Mouse (Mus musculus) embryonic facial prominence, embryonic 13.5 days (tissue): ENCODE results near the gene Enc1. TPM values are rescaled to one million over a fixed set of nuclear protein-coding genes. Genes with fewer than 3 reads are reported as not detected.

Source experiments
- ATAC-seq: fragments of 200-750 bp; cut with Nextera tagmentation; 2 replicates; pipeline ENCODE4 v1.8.0; 2017; ENCODE audit warnings: low read depth; ENCODE audit not compliant: insufficient number of reproducible peaks, insufficient read depth, low FRiP score, low TSS enrichment
- H3K27ac ChIP-seq: fragments of 300-500 bp; sonication (generic); 2 replicates; pipeline ENCODE4 v1.5.1; 2015; ENCODE audit warnings: moderate library complexity, mild to moderate bottlenecking, inconsistent platforms
- H3K27me3 ChIP-seq: fragments of 300-500 bp; sonication (generic); 2 replicates; pipeline ENCODE4 v1.6.1; 2015; ENCODE audit warnings: mild to moderate bottlenecking, inconsistent platforms
- H3K36me3 ChIP-seq: fragments of 300-500 bp; sonication (generic); 2 replicates; pipeline ENCODE4 v1.6.1; 2015; ENCODE audit warnings: mild to moderate bottlenecking, inconsistent platforms
- H3K4me1 ChIP-seq: fragments of 300-500 bp; sonication (generic); 2 replicates; pipeline ENCODE4 v1.6.1; 2015; ENCODE audit warnings: inconsistent platforms
- H3K4me2 ChIP-seq: fragments of 300-500 bp; sonication (generic); 2 replicates; pipeline ENCODE4 v1.6.1; 2015; ENCODE audit warnings: moderate library complexity, mild to moderate bottlenecking, inconsistent platforms
- H3K4me3 ChIP-seq: fragments of 300-500 bp; sonication (generic); 2 replicates; pipeline ENCODE4 v1.5.1; 2015; ENCODE audit warnings: mild to moderate bottlenecking, inconsistent platforms
- H3K9ac ChIP-seq: fragments of 300-500 bp; sonication (generic); 2 replicates; pipeline ENCODE4 v1.6.1; 2015; ENCODE audit warnings: mild to moderate bottlenecking, inconsistent platforms
- H3K9me3 ChIP-seq: fragments of 300-500 bp; sonication (generic); 2 replicates; pipeline ENCODE4 v1.6.1; 2016; ENCODE audit warnings: inconsistent platforms
- WGBS: fragments of 180-500 bp; shearing (Covaris S2); methylation state at CpG from one replicate; pipeline ENCODE4 v1.1.7; 2015; ENCODE audit warnings: mixed read lengths; 5-methylcytosine and 5-hydroxymethylcytosine counted together
- polyA plus RNA-seq: library from polyadenylated mRNA; unstranded; fragments of >200 nt; fragmentation: Nextera tagmentation; extraction: Ambion mirVana; gene quantifications from 2 replicates; pipeline ENCODE4 v1.2.1, GENCODE M21; 2015

Enc1 gene
- polyA plus RNA-seq, 1 experiment from 2014 or later = 7.0 TPM

GRCm38 (mm10) chr13:97230101-97230500, 10.8 kb upstream of the Enc1 start:
- 55% methylated on average over 3 of the region's 3 CpGs for WGBS
- H3K36me3 ChIP-seq = no peaks in the 10 kb centered on the region
- H3K9ac ChIP-seq = no peak overlapping the region
- H3K27ac ChIP-seq = no peak overlapping the region
- no peak for ATAC-seq
- no peak overlapping the region for H3K4me3 ChIP-seq
- H3K4me1 ChIP-seq = peaks cover 14% of the 10 kb centered on the region
- H3K9me3 ChIP-seq = peaks cover 4% of the 10 kb centered on the region; the same call in 1 of the 2 replicates
- H3K27me3 ChIP-seq = no peaks in the 10 kb centered on the region
- H3K4me2 ChIP-seq = no peak overlapping the region

GRCm38 (mm10) chr13:97233092-97233491, 7.8 kb upstream of the Enc1 start:
- no peak for ATAC-seq
- Histone ChIP-seq H3K27me3 (no peaks in the 10 kb centered on the region), H3K4me1 (peaks cover 13% of the 10 kb centered on the region), H3K27ac (no peak overlapping the region), H3K4me3 (no peak overlapping the region), H3K9me3 (no peaks in the 10 kb centered on the region), H3K4me2 (no peak overlapping the region), H3K9ac (no peak overlapping the region), H3K36me3 (no peaks in the 10 kb centered on the region)
- 77% methylated on average over 2 of the region's 2 CpGs for WGBS

- H3K4me2 ChIP-seq = peak overlapping the region; percentile 64
- H3K9me3 ChIP-seq = no peaks in the 10 kb centered on the region
- no peak overlapping the region for H3K27ac ChIP-seq
- peak overlapping the region; percentile 62; the same call in 1 of the 2 replicates for H3K9ac ChIP-seq
- H3K36me3 ChIP-seq = no peaks in the 10 kb centered on the region
- peak overlapping the region; percentile 39 for H3K4me3 ChIP-seq
- WGBS = 13% methylated on average over 17 of the region's 17 CpGs
- no peak for ATAC-seq
- no peaks in the 10 kb centered on the region for H3K27me3 ChIP-seq
- peaks cover 25% of the 10 kb centered on the region for H3K4me1 ChIP-seq
These were observed 6.0 kb upstream of the Enc1 start for GRCm38 (mm10) chr13:97234785-97235417.

- no peak overlapping the region for H3K27ac ChIP-seq
- no peaks in the 10 kb centered on the region for H3K9me3 ChIP-seq
- ATAC-seq = no peak
- H3K4me2 ChIP-seq = no peak overlapping the region
- no peak overlapping the region for H3K9ac ChIP-seq
- WGBS = 45% methylated on average over 6 of the region's 6 CpGs
- H3K27me3 ChIP-seq = no peaks in the 10 kb centered on the region
- H3K4me1 ChIP-seq = peaks cover 29% of the 10 kb centered on the region
- no peak overlapping the region for H3K4me3 ChIP-seq
- H3K36me3 ChIP-seq = no peaks in the 10 kb centered on the region
These were observed 5.0 kb upstream of the Enc1 start for GRCm38 (mm10) chr13:97235911-97236310.

- peaks cover 39% of the 10 kb centered on the region for H3K4me1 ChIP-seq
- 48% methylated on average over 3 of the region's 3 CpGs for WGBS
These were observed 3.2 kb upstream of the Enc1 start for GRCm38 (mm10) chr13:97237700-97238099.

GRCm38 (mm10) chr13:97238181-97238981, 2.5 kb upstream of the Enc1 start:
- H3K9me3 ChIP-seq = no peaks in the 10 kb centered on the region
- 59% methylated on average over 16 of the region's 16 CpGs for WGBS
- H3K27ac ChIP-seq = peak overlapping the region; percentile 98
- no peak for ATAC-seq
- H3K36me3 ChIP-seq = no peaks in the 10 kb centered on the region
- no peak overlapping the region for H3K4me2 ChIP-seq
- no peak overlapping the region for H3K4me3 ChIP-seq
- no peak overlapping the region for H3K9ac ChIP-seq
- H3K4me1 ChIP-seq = peaks cover 45% of the 10 kb centered on the region
- no peaks in the 10 kb centered on the region for H3K27me3 ChIP-seq

More at GRCm38 (mm10) chr13:97237700-97238099, 3.2 kb upstream of the Enc1 start:
- ATAC-seq = no peak
- Histone ChIP-seq H3K36me3 (no peaks in the 10 kb centered on the region), H3K4me3 (no peak overlapping the region), H3K4me2 (no peak overlapping the region), H3K9ac (no peak overlapping the region), H3K27me3 (no peaks in the 10 kb centered on the region), H3K27ac (no peak overlapping the region), H3K9me3 (no peaks in the 10 kb centered on the region)

- 4% methylated on average over 23 of the region's 23 CpGs for whole genome bisulfite sequencing
- no peaks in the 10 kb centered on the region for H3K9me3 ChIP-seq
- H3K9ac ChIP-seq = no peak overlapping the region
- H3K4me1 ChIP-seq = peaks cover 51% of the 10 kb centered on the region
- peak overlapping the region; percentile 91 for H3K4me2 ChIP-seq
- H3K27me3 ChIP-seq = no peaks in the 10 kb centered on the region
- ATAC-seq = no peak
- H3K27ac ChIP-seq = peak overlapping the region; percentile 98
- H3K4me3 ChIP-seq = 0 out of 2 replicates have a peak overlapping the region, but pooled peaks have one; percentile 6
- no peaks in the 10 kb centered on the region for H3K36me3 ChIP-seq
These were observed 1.3 kb upstream of the Enc1 start for GRCm38 (mm10) chr13:97239343-97240180.

- H3K36me3 ChIP-seq = peaks cover 6% of the 10 kb centered on the region
- peaks cover 55% of the 10 kb centered on the region for H3K4me1 ChIP-seq
- H3K4me3 ChIP-seq = peak overlapping the region; percentile 90
- peak overlapping the region; percentile 98 for H3K27ac ChIP-seq
- H3K9me3 ChIP-seq = no peaks in the 10 kb centered on the region
- peak overlapping the region; percentile 91 for H3K4me2 ChIP-seq
- under 1% methylated on average over 33 of the region's 36 CpGs for WGBS
- no peaks in the 10 kb centered on the region for H3K27me3 ChIP-seq
- H3K9ac ChIP-seq = peak overlapping the region; percentile 93
- peak; percentile 80 for ATAC-seq
These were observed 483 bp upstream of the Enc1 start for GRCm38 (mm10) chr13:97240279-97240964.

- Histone ChIP-seq H3K4me1 (peaks cover 57% of the 10 kb centered on the region), H3K9me3 (no peaks in the 10 kb centered on the region), H3K4me2 (peak overlapping the region; percentile 91), H3K27ac (peak overlapping the region; percentile 98), H3K27me3 (no peaks in the 10 kb centered on the region), H3K9ac (peak overlapping the region; percentile 93), H3K4me3 (peak overlapping the region; percentile 90), H3K36me3 (peaks cover 20% of the 10 kb centered on the region)
- WGBS = under 1% methylated on average over 20 of the region's 20 CpGs
- ATAC-seq = no peak
These were observed 929 bp downstream of the Enc1 start for GRCm38 (mm10) chr13:97241787-97242280.

- Histone ChIP-seq H3K27ac (peak overlapping the region; percentile 60; the same call in 1 of the 2 replicates), H3K4me1 (peaks cover 63% of the 10 kb centered on the region)
- 3% methylated on average over 6 of the region's 6 CpGs for WGBS
These were observed 1.8 kb downstream of the Enc1 start for GRCm38 (mm10) chr13:97242716-97243115.

More at GRCm38 (mm10) chr13:97242716-97243115, 1.8 kb downstream of the Enc1 start:
- H3K9me3 ChIP-seq = no peaks in the 10 kb centered on the region
- H3K27me3 ChIP-seq = no peaks in the 10 kb centered on the region
- H3K4me2 ChIP-seq = peak overlapping the region; percentile 91
- ATAC-seq = no peak
- H3K4me3 ChIP-seq = peak overlapping the region; percentile 90
- peak overlapping the region; percentile 93 for H3K9ac ChIP-seq
- H3K36me3 ChIP-seq = peaks cover 28% of the 10 kb centered on the region
